9 mouse cellular contexts compared by ENCODE assay signal in the genomic region with DNA sequence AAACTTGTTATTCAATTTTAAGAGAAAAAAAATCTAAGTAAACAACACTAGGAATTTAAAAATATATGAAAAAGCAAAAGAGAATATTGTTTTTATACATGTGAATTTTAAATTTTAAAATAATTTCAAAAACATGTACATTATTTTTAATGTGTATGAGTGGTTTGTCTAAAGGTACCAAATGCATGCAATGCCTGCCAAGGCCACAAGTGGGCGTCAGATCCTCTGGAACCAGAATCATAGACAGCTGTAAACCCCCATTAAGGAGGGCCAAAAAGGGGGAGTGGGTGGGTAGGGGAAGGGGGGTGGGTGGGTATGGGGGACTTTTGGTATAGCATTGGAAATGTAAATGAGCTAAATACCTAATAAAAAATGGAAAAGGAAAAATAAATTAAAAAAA. TPM values are rescaled to one million over a fixed set of nuclear protein-coding genes. Genes with fewer than 3 reads are reported as not detected.
A peak's percentile ranks its signal among the peaks of the same experiment; 100 is the strongest.
DNase-seq lines count a peak whose midpoint lies in the region; ATAC-seq and TF ChIP-seq lines count a peak whose summit lies in the region.
"Had no signal": no experiment of that assay in that cellular context is flagged by ENCODE, and none has a peak within 500 bp of the region (broad histone marks: within the 10 kb centered on the region; RNA-seq: fewer than 3 reads in every experiment).

No protein-coding gene starts in this region.

- no peak overlapping the region for H3K9ac ChIP-seq in embryonic facial prominence, embryonic 14.5 days (ENCODE audit: low read depth, low read length)
- H3K9ac ChIP-seq: neural tube, embryonic 12.5 days had no signal

- H3K4me2 ChIP-seq in embryonic facial prominence, embryonic 14.5 days (ENCODE audit: low read depth, low read length), result no peak overlapping the region
- H3K4me2 ChIP-seq: neural tube, embryonic 12.5 days had no signal

- H3K27ac ChIP-seq in layer of hippocampus, adult 2 months, result no peak overlapping the region
- no peak overlapping the region for H3K27ac ChIP-seq in embryonic facial prominence, embryonic 14.5 days (replicated peaks; ENCODE audit: low read depth, low read length)
- H3K27ac ChIP-seq: neural tube, embryonic 12.5 days had no signal

- H3K27me3 ChIP-seq in embryonic facial prominence, embryonic 14.5 days (replicated peaks; ENCODE audit: control insufficient read depth, insufficient read depth, low read length), result no peaks in the 10 kb centered on the region
- H3K27me3 ChIP-seq: neural tube, embryonic 12.5 days had no signal

- peak; percentile 39 for DNase-seq in adrenal gland, postnatal 25 days
- no peak for DNase-seq in adrenal gland, postnatal 4 days (ENCODE audit: low spot score in 2 of 2)
- peak in 1 of 2 experiments; percentile 29 for DNase-seq in layer of hippocampus, adult 2 months (ENCODE audit: low spot score in 2 of 2)
- DNase-seq in layer of hippocampus, adult 9-11 months, result no peak
- peak; percentile 45 for DNase-seq in R1 (ENCODE audit: low read depth, low spot score)
- DNase-seq in embryonic facial prominence, embryonic 14.5 days (ENCODE audit: low spot score), result peak; percentile 30
- no peak for DNase-seq in left cerebral cortex, postnatal 25 days (ENCODE audit: low spot score in 2 of 2)

- H3K36me3 ChIP-seq in embryonic facial prominence, embryonic 14.5 days (ENCODE audit: control insufficient read depth, insufficient read depth, low read length), result no peaks in the 10 kb centered on the region
- H3K36me3 ChIP-seq: neural tube, embryonic 12.5 days had no signal

- no peak for ATAC-seq in embryonic facial prominence, embryonic 14.5 days (ENCODE audit: low read depth)
- ATAC-seq in megakaryocyte-erythroid progenitor cell, adult 5-6 weeks (replicated peaks; ENCODE audit: low FRiP score, low TSS enrichment, poor library complexity, severe bottlenecking), result 0 out of 2 replicates have a peak, but pooled peaks have one; percentile 65

- 9% methylated on average over 1 of the region's 1 CpGs for WGBS in embryonic facial prominence, embryonic 14.5 days

- TF ChIP-seq CTCF in layer of hippocampus, adult 2 months (conservative IDR thresholded peaks at IDR 0.05), result peak; percentile 74

- intact Hi-C loops in left cerebral cortex, postnatal 25 days (cut with DNase I), result no loop called here

- H3K9me3 ChIP-seq in embryonic facial prominence, embryonic 14.5 days (ENCODE audit: control insufficient read depth, low read length), result no peaks in the 10 kb centered on the region
- H3K9me3 ChIP-seq: neural tube, embryonic 12.5 days had no signal

- no peaks in the 10 kb centered on the region for H3K4me1 ChIP-seq in embryonic facial prominence, embryonic 14.5 days (ENCODE audit: control insufficient read depth, insufficient read depth, low read length)

- no peak overlapping the region for H3K4me3 ChIP-seq in layer of hippocampus, adult 2 months
- no peak overlapping the region for H3K4me3 ChIP-seq in embryonic facial prominence, embryonic 14.5 days (ENCODE audit: low read depth, low read length)
- H3K4me3 ChIP-seq: neural tube, embryonic 12.5 days had no signal

RNA-seq across cellular contexts. Expression of a gene that starts 31.3 kb away (rescaled TPM):
- 31.7 and 46.4 TPM in 2 replicates for total RNA-seq in adrenal gland, postnatal 25 days (2021)
- total RNA-seq in adrenal gland, postnatal 4 days (2021), result 10 to 100 TPM; 22.8 to 26.1 TPM
- total RNA-seq in layer of hippocampus, adult 2 months (2021), result 10 to 100 TPM; 21.5 to 24.2 TPM
- 62.6 and 65.2 TPM in 2 replicates for polyA plus RNA-seq in embryonic facial prominence, embryonic 14.5 days (2014; fragmentation: Nextera tagmentation; extraction: Ambion mirVana)
- 59.8 and 92.5 TPM in 2 replicates for total RNA-seq in megakaryocyte-erythroid progenitor cell, adult 5-6 weeks (2014; fragmentation: Nextera tagmentation)
- 107 and 111 TPM in 2 replicates for total RNA-seq in megakaryocyte-erythroid progenitor cell, adult 5-6 weeks (2017)
- total RNA-seq in left cerebral cortex, postnatal 25 days (2021), result 10 to 100 TPM; 21.8 to 22.2 TPM

RNA-seq across cellular contexts. Expression of a gene that starts 31.4 kb away (rescaled TPM):
- total RNA-seq in adrenal gland, postnatal 25 days (2021), result 9.1 and 13.2 TPM in 2 replicates
- 10 to 100 TPM; 15.4 to 16.8 TPM for total RNA-seq in adrenal gland, postnatal 4 days (2021)
- 10 to 100 TPM; 17.1 to 18.3 TPM for total RNA-seq in layer of hippocampus, adult 2 months (2021)
- polyA plus RNA-seq in embryonic facial prominence, embryonic 14.5 days (2014; fragmentation: Nextera tagmentation; extraction: Ambion mirVana), result 16.1 and 17.0 TPM in 2 replicates
- total RNA-seq in megakaryocyte-erythroid progenitor cell, adult 5-6 weeks (2014; fragmentation: Nextera tagmentation), result 17.0 and 22.5 TPM in 2 replicates
- total RNA-seq in megakaryocyte-erythroid progenitor cell, adult 5-6 weeks (2017), result 13.1 and 25.6 TPM in 2 replicates
- total RNA-seq in left cerebral cortex, postnatal 25 days (2021), result 10 to 100 TPM; 17.1 to 23.2 TPM

Comparison
In these comparisons a context has a peak if more than half of its experiments do, and no peak if none do; other contexts are left out.
1. DNase-seq: peak in adrenal gland, postnatal 25 days (single experiment), R1 (single experiment) and embryonic facial prominence, embryonic 14.5 days (single experiment); none in adrenal gland, postnatal 4 days (0 of 2), layer of hippocampus, adult 9-11 months (single experiment) and left cerebral cortex, postnatal 25 days (0 of 2).